Mouse (Mus musculus) myocyte (in vitro differentiated cells): ENCODE measurements around the gene Scarb1. TPM values are rescaled to one million over a fixed set of nuclear protein-coding genes. Genes with fewer than 3 reads are reported as not detected.

ENCODE experiments used
- H3K27me3 ChIP-seq: one replicate; pipeline ENCODE4 v1.6.1; 2011; ENCODE audit not compliant: control insufficient read depth, insufficient read depth, insufficient read length
- H3K36me3 ChIP-seq: one replicate; pipeline ENCODE4 v1.6.1; 2011; ENCODE audit not compliant: control insufficient read depth, insufficient read depth
- H3K4me2 ChIP-seq: one replicate; pipeline ENCODE4 v1.6.1; 2011; ENCODE audit warnings: low read depth, control low read depth
- H3K4me3 ChIP-seq: one replicate; pipeline ENCODE4 v1.5.1; 2011; ENCODE audit warnings: mild to moderate bottlenecking, control low read depth, moderate library complexity
- H3K79me2 ChIP-seq: one replicate; pipeline ENCODE4 v1.6.1; 2011; ENCODE audit not compliant: control insufficient read depth, insufficient read depth
- H3ac ChIP-seq: one replicate; pipeline ENCODE4 v1.6.1; 2011; ENCODE audit not compliant: control insufficient read depth, insufficient read length
- CEBPB ChIP-seq: IDR thresholded peaks from 2 replicates; pipeline ENCODE4 v1.6.1; 2011; ENCODE audit warnings: mild to moderate bottlenecking, moderate library complexity; ENCODE audit not compliant: poor library complexity, insufficient read depth, severe bottlenecking
- E2F4 ChIP-seq: IDR thresholded peaks from one replicate; pipeline ENCODE4 v1.6.1; 2011; ENCODE audit warnings: mild to moderate bottlenecking, control low read depth, moderate library complexity; ENCODE audit not compliant: insufficient read depth
- MAX ChIP-seq: IDR thresholded peaks from one replicate; pipeline ENCODE4 v1.6.1; 2011; ENCODE audit warnings: low read depth, mild to moderate bottlenecking, control low read depth
- MYOD1 ChIP-seq, 3 experiments: IDR thresholded peaks; one replicate each; pipeline ENCODE4 v1.6.1; 2011; ENCODE audit warnings: control low read depth in 2 of 3, low read depth in 2 of 3, mild to moderate bottlenecking in 2 of 3, moderate library complexity in 1 of 3; ENCODE audit not compliant: insufficient read length in 2 of 3, control insufficient read depth in 1 of 3
- MYOG ChIP-seq, 3 experiments: IDR thresholded peaks; one replicate each; pipeline ENCODE4 v1.6.1; 2011; ENCODE audit warnings: control low read depth in 2 of 3, low read depth in 2 of 3, mild to moderate bottlenecking in 2 of 3; ENCODE audit not compliant: insufficient read length in 2 of 3, control insufficient read depth in 1 of 3, insufficient read depth in 1 of 3
- POLR2A ChIP-seq: IDR thresholded peaks from one replicate; pipeline ENCODE4 v1.6.1; 2011; ENCODE audit warnings: low read depth, mild to moderate bottlenecking, control low read depth, moderate library complexity; ENCODE audit not compliant: insufficient read length
- POLR2AphosphoS2 ChIP-seq: IDR thresholded peaks from one replicate; pipeline ENCODE4 v1.6.1; 2011; ENCODE audit warnings: low read depth, control low read depth; ENCODE audit not compliant: insufficient read length
- REST ChIP-seq: IDR thresholded peaks from one replicate; pipeline ENCODE4 v1.6.1; 2011; ENCODE audit warnings: mild to moderate bottlenecking, control low read depth, moderate library complexity; ENCODE audit not compliant: insufficient read depth, insufficient read length
- SRF ChIP-seq: IDR thresholded peaks from one replicate; pipeline ENCODE4 v1.6.1; 2011; ENCODE audit warnings: low read depth; ENCODE audit not compliant: control insufficient read depth, insufficient read length
- TCF12 ChIP-seq: IDR thresholded peaks from one replicate; pipeline ENCODE4 v1.6.1; 2011; ENCODE audit warnings: mild to moderate bottlenecking, control low read depth; ENCODE audit not compliant: poor library complexity, insufficient read depth, severe bottlenecking
- TCF3 ChIP-seq: IDR thresholded peaks from one replicate; pipeline ENCODE4 v1.6.1; 2011; ENCODE audit warnings: low read depth, control low read depth; ENCODE audit not compliant: insufficient read length
- USF1 ChIP-seq: IDR thresholded peaks from one replicate; pipeline ENCODE4 v1.6.1; 2011; ENCODE audit warnings: low read depth, mild to moderate bottlenecking, control low read depth, moderate library complexity
- polyA plus RNA-seq: library from polyadenylated mRNA; unstranded; fragments of >200 nt; fragmentation: generic; extraction: Trizol; gene quantifications from one replicate; pipeline ENCODE4 v1.2.1, GENCODE M21; 2012; ENCODE audit warnings: missing spikeins

Gene Scarb1
- polyA plus RNA-seq, 1 experiment, result 28.6 TPM

GRCm38 (mm10) chr5:125354885-125355492, 14.1 kb upstream of the Scarb1 start:
- no peak overlapping the region for H3K4me2 ChIP-seq
- H3K4me3 ChIP-seq, result no peak overlapping the region
- H3K36me3 ChIP-seq, result no peaks in the 10 kb centered on the region
- H3K79me2 ChIP-seq, result no peaks in the 10 kb centered on the region
- no peak overlapping the region for H3ac ChIP-seq
- TF ChIP-seq POLR2AphosphoS2 (no peak), TCF12 (no peak), TCF3 (no peak), MYOD1 (IDR thresholded peaks at IDR 0.05; ENCODE audit: control insufficient read depth in 1 of 3, insufficient read length in 2 of 3, low read depth in 2 of 3) (peak in 1 of 3 experiments; percentile 28), USF1 (peak; percentile 17), MYOG (IDR thresholded peaks at IDR 0.05; ENCODE audit: control insufficient read depth in 1 of 3, insufficient read depth in 1 of 3, insufficient read length in 2 of 3, low read depth in 2 of 3) (no peak), POLR2A (no peak), SRF (no peak), MAX (no peak), REST (no peak), E2F4 (no peak)
- no peaks in the 10 kb centered on the region for H3K27me3 ChIP-seq

- H3K36me3 ChIP-seq, result no peaks in the 10 kb centered on the region
- TF ChIP-seq TCF12 (no peak), MAX (no peak), TCF3 (no peak), CEBPB (no peak), E2F4 (no peak)
- H3K4me3 ChIP-seq, result no peak overlapping the region
- H3K27me3 ChIP-seq, result no peaks in the 10 kb centered on the region
- no peak overlapping the region for H3ac ChIP-seq
- no peak overlapping the region for H3K4me2 ChIP-seq
- H3K79me2 ChIP-seq, result no peaks in the 10 kb centered on the region
These were observed 11.9 kb upstream of the Scarb1 start for GRCm38 (mm10) chr5:125352781-125353294.

GRCm38 (mm10) chr5:125351939-125352338, 11.0 kb upstream of the Scarb1 start:
- Histone ChIP-seq H3K79me2 (no peaks in the 10 kb centered on the region), H3K27me3 (no peaks in the 10 kb centered on the region), H3ac (no peak overlapping the region), H3K4me3 (no peak overlapping the region), H3K36me3 (no peaks in the 10 kb centered on the region), H3K4me2 (no peak overlapping the region)
- TF ChIP-seq MYOG (IDR thresholded peaks at IDR 0.05; ENCODE audit: control insufficient read depth in 1 of 3, insufficient read depth in 1 of 3, insufficient read length in 2 of 3, low read depth in 2 of 3) (no peak), REST (no peak), SRF (no peak), POLR2AphosphoS2 (no peak), TCF12 (no peak), CEBPB (no peak), USF1 (no peak), E2F4 (no peak), TCF3 (no peak), MAX (no peak), MYOD1 (IDR thresholded peaks at IDR 0.05; ENCODE audit: control insufficient read depth in 1 of 3, insufficient read length in 2 of 3, low read depth in 2 of 3) (no peak), POLR2A (no peak)

GRCm38 (mm10) chr5:125351057-125351456, 10.2 kb upstream of the Scarb1 start:
- no peaks in the 10 kb centered on the region for H3K79me2 ChIP-seq
- H3ac ChIP-seq, result no peak overlapping the region
- no peaks in the 10 kb centered on the region for H3K36me3 ChIP-seq
- TF ChIP-seq TCF12 (no peak), TCF3 (no peak), MYOD1 (IDR thresholded peaks at IDR 0.05; ENCODE audit: control insufficient read depth in 1 of 3, insufficient read length in 2 of 3, low read depth in 2 of 3) (no peak), E2F4 (no peak), MYOG (IDR thresholded peaks at IDR 0.05; ENCODE audit: control insufficient read depth in 1 of 3, insufficient read depth in 1 of 3, insufficient read length in 2 of 3, low read depth in 2 of 3) (no peak), USF1 (no peak), POLR2AphosphoS2 (no peak), MAX (no peak), POLR2A (no peak), SRF (no peak), CEBPB (no peak)
- H3K4me2 ChIP-seq, result no peak overlapping the region
- no peak overlapping the region for H3K4me3 ChIP-seq
- no peaks in the 10 kb centered on the region for H3K27me3 ChIP-seq

- no peaks in the 10 kb centered on the region for H3K79me2 ChIP-seq
- no peak overlapping the region for H3K4me2 ChIP-seq
- H3K4me3 ChIP-seq, result no peak overlapping the region
- no peaks in the 10 kb centered on the region for H3K27me3 ChIP-seq
- no peak for TF ChIP-seq MYOD1 (IDR thresholded peaks at IDR 0.05; ENCODE audit: control insufficient read depth in 1 of 3, insufficient read length in 2 of 3, low read depth in 2 of 3)
- TF ChIP-seq MYOG (IDR thresholded peaks at IDR 0.05; ENCODE audit: control insufficient read depth in 1 of 3, insufficient read depth in 1 of 3, insufficient read length in 2 of 3, low read depth in 2 of 3), result no peak
- no peak for TF ChIP-seq TCF12
- TF ChIP-seq POLR2AphosphoS2, result no peak
- no peak for TF ChIP-seq POLR2A
- no peak for TF ChIP-seq TCF3
- H3ac ChIP-seq, result no peak overlapping the region
- H3K36me3 ChIP-seq, result no peaks in the 10 kb centered on the region
These were observed 8.5 kb upstream of the Scarb1 start for GRCm38 (mm10) chr5:125349391-125349790.
